ENCODE assay signal across 12 mouse cellular contexts in the genomic region with DNA sequence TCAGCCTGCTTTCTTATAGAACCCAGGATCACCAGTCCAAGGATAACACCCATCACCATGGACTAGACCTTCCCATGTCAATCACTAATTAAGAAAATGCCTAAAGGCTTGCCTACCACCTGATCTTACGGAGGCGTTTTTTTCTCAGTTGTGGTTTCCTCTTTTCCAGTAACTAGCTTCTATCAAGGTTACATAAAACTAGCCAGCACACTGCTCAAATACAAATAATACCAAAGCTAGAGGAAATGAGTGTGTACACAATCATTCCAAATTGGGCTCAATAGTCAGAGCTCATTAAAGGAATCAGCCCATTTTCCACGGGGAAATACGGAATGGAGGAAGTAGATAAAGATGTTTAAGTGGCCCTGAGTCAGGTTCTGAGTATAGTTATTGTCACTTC.
"Had no signal": no experiment of that assay in that cellular context is flagged by ENCODE, and none has a peak within 500 bp of the region (broad histone marks: within the 10 kb centered on the region; RNA-seq: fewer than 3 reads in every experiment).

No protein-coding gene starts in this region.

- H3K27me3 ChIP-seq: kidney, embryonic 15.5 days; limb, embryonic 15.5 days; liver, embryonic 13.5 days; midbrain, embryonic 15.5 days; neural tube, embryonic 13.5 days had no signal

- ATAC-seq: midbrain, embryonic 15.5 days had no signal

- DNase-seq: kidney, adult 2 months; kidney, postnatal 14 days; liver, embryonic 13.5 days; lung, adult 18-20 months; right cerebral cortex, postnatal 14 days; thymus, postnatal 4 days had no signal

- H3K4me2 ChIP-seq: kidney, embryonic 15.5 days; limb, embryonic 15.5 days; liver, embryonic 13.5 days; midbrain, embryonic 11.5 days; midbrain, embryonic 15.5 days; neural tube, embryonic 13.5 days had no signal

- H3K36me3 ChIP-seq: kidney, embryonic 15.5 days; limb, embryonic 15.5 days; liver, embryonic 13.5 days; midbrain, embryonic 15.5 days; neural tube, embryonic 13.5 days had no signal

- H3K9ac ChIP-seq: kidney, embryonic 15.5 days; limb, embryonic 15.5 days; liver, embryonic 13.5 days; midbrain, embryonic 15.5 days; neural tube, embryonic 13.5 days had no signal

- H3K9me3 ChIP-seq: kidney, embryonic 15.5 days; limb, embryonic 15.5 days; liver, embryonic 13.5 days; midbrain, embryonic 15.5 days; neural tube, embryonic 13.5 days had no signal

- H3K4me1 ChIP-seq: kidney, embryonic 15.5 days; limb, embryonic 15.5 days; liver, embryonic 13.5 days; midbrain, embryonic 15.5 days; neural tube, embryonic 13.5 days had no signal

- H3K27ac ChIP-seq: kidney, embryonic 15.5 days; limb, embryonic 15.5 days; liver, embryonic 13.5 days; midbrain, embryonic 15.5 days; neural tube, embryonic 13.5 days; stomach, postnatal 0 days had no signal

- H3K4me3 ChIP-seq: kidney, embryonic 15.5 days; limb, embryonic 15.5 days; liver, embryonic 13.5 days; midbrain, embryonic 15.5 days; neural tube, embryonic 13.5 days had no signal
